ENCODE assay signal across 12 mouse cellular contexts in genomic region chr13:114885171-114885570, GRCm38 (mm10). TPM values are rescaled to one million over a fixed set of nuclear protein-coding genes. Genes with fewer than 3 reads are reported as not detected.
A peak's percentile ranks its signal among the peaks of the same experiment; 100 is the strongest.
DNase-seq lines count a peak whose midpoint lies in the region; ATAC-seq and TF ChIP-seq lines count a peak whose summit lies in the region.
"Had no signal": no experiment of that assay in that cellular context is flagged by ENCODE, and none has a peak within 500 bp of the region (broad histone marks: within the 10 kb centered on the region; RNA-seq: fewer than 3 reads in every experiment).

No protein-coding gene starts in this region.

- H3K27ac ChIP-seq in kidney, adult 2 months (ENCODE audit: insufficient read depth, low read depth, low read length), result no peak overlapping the region
- H3K27ac ChIP-seq in liver, embryonic 12.5 days, result no peak overlapping the region
- no peak overlapping the region for H3K27ac ChIP-seq in hindbrain, embryonic 16.5 days (ENCODE audit: low read depth, low read length)
- H3K27ac ChIP-seq: embryonic facial prominence, embryonic 15.5 days; macrophage; neural tube, embryonic 13.5 days had no signal

- TF ChIP-seq POLR2A in kidney, adult 2 months (IDR thresholded peaks at IDR 0.05; ENCODE audit: low read depth, low read length), result no peak

- no peaks in the 10 kb centered on the region for H3K4me1 ChIP-seq in kidney, adult 2 months (ENCODE audit: control insufficient read depth, insufficient read depth, low read length)
- H3K4me1 ChIP-seq in liver, embryonic 12.5 days, result 0 out of 2 replicates have a peak, but pooled peaks cover 2% of the 10 kb centered on the region
- no peaks in the 10 kb centered on the region for H3K4me1 ChIP-seq in hindbrain, embryonic 16.5 days (ENCODE audit: control insufficient read depth, insufficient read depth, low read depth, low read length)
- H3K4me1 ChIP-seq: embryonic facial prominence, embryonic 15.5 days; neural tube, embryonic 13.5 days had no signal

- H3K36me3 ChIP-seq in kidney, adult 2 months (ENCODE audit: control insufficient read depth, insufficient read depth, low read length), result no peaks in the 10 kb centered on the region
- H3K36me3 ChIP-seq in liver, embryonic 12.5 days, result no peaks in the 10 kb centered on the region
- H3K36me3 ChIP-seq in hindbrain, embryonic 16.5 days (ENCODE audit: control insufficient read depth, insufficient read depth, low read length), result no peaks in the 10 kb centered on the region
- H3K36me3 ChIP-seq: embryonic facial prominence, embryonic 15.5 days; neural tube, embryonic 13.5 days had no signal

- peak overlapping the region; percentile 5; the same call in 1 of the 2 replicates for H3K4me2 ChIP-seq in liver, embryonic 12.5 days
- no peak overlapping the region for H3K4me2 ChIP-seq in hindbrain, embryonic 16.5 days (ENCODE audit: low read length)
- H3K4me2 ChIP-seq: embryonic facial prominence, embryonic 15.5 days; neural tube, embryonic 13.5 days had no signal

- TF ChIP-seq CTCF in kidney, adult 2 months (conservative IDR thresholded peaks at IDR 0.05; ENCODE audit: insufficient read depth, insufficient read length, low read depth, low read length), result no peak

- no peak overlapping the region for H3K9ac ChIP-seq in liver, embryonic 12.5 days
- no peak overlapping the region for H3K9ac ChIP-seq in hindbrain, embryonic 16.5 days (ENCODE audit: low read depth, low read length)
- H3K9ac ChIP-seq: embryonic facial prominence, embryonic 15.5 days; neural tube, embryonic 13.5 days had no signal

- no peak overlapping the region for H3K4me3 ChIP-seq in kidney, adult 2 months (ENCODE audit: insufficient read depth, low read depth, low read length)
- no peak overlapping the region for H3K4me3 ChIP-seq in liver, embryonic 12.5 days
- no peak overlapping the region for H3K4me3 ChIP-seq in hindbrain, embryonic 16.5 days (ENCODE audit: low read length)
- H3K4me3 ChIP-seq: embryonic facial prominence, embryonic 15.5 days; neural tube, embryonic 13.5 days had no signal

- 58% methylated on average over 9 of the region's 9 CpGs for WGBS in kidney, adult 2 months
- 21% methylated on average over 9 of the region's 9 CpGs for WGBS in liver, embryonic 12.5 days (ENCODE audit: insufficient replicate concordance)
- 66% methylated on average over 9 of the region's 9 CpGs for WGBS in hindbrain, embryonic 16.5 days

- peak; percentile 73 for ATAC-seq in common myeloid progenitor, adult 5-6 weeks (replicated peaks; ENCODE audit: low read depth, poor library complexity, severe bottlenecking)
- ATAC-seq in liver, embryonic 12.5 days, result no peak; the same call in 1 of the 2 replicates
- peak; percentile 69 for ATAC-seq in megakaryocyte progenitor cell, adult 5-6 weeks (replicated peaks; ENCODE audit: poor library complexity)
- ATAC-seq in hindbrain, embryonic 16.5 days, result no peak

- no peaks in the 10 kb centered on the region for H3K9me3 ChIP-seq in liver, embryonic 12.5 days (replicated peaks)
- no peaks in the 10 kb centered on the region for H3K9me3 ChIP-seq in hindbrain, embryonic 16.5 days (ENCODE audit: control insufficient read depth, low read length)
- H3K9me3 ChIP-seq: embryonic facial prominence, embryonic 15.5 days; neural tube, embryonic 13.5 days had no signal

- H3K27me3 ChIP-seq in kidney, adult 2 months (replicated peaks; ENCODE audit: control insufficient read depth, insufficient read depth, low read length), result no peaks in the 10 kb centered on the region
- no peaks in the 10 kb centered on the region for H3K27me3 ChIP-seq in liver, embryonic 12.5 days (replicated peaks)
- no peaks in the 10 kb centered on the region for H3K27me3 ChIP-seq in hindbrain, embryonic 16.5 days (replicated peaks; ENCODE audit: control insufficient read depth, insufficient read depth, low read length)
- H3K27me3 ChIP-seq: embryonic facial prominence, embryonic 15.5 days; neural tube, embryonic 13.5 days had no signal

- DNase-seq in kidney, adult 2 months, result peak; percentile 1
- no peak for DNase-seq in kidney, adult 8-10 months
- DNase-seq in thymus, postnatal 10 days (ENCODE audit: low spot score in 2 of 2), result no peak
- DNase-seq: gastrocnemius, postnatal 10 days; layer of hippocampus, postnatal 36 days had no signal

RNA-seq across cellular contexts. Expression of gene Itga2, which starts 46.7 kb away (rescaled TPM):
- 0.30 and 0.58 TPM in 2 replicates for polyA plus RNA-seq in kidney, adult 2 months (2012; rRNA removed)
- total RNA-seq in common myeloid progenitor, adult 5-6 weeks (2017), result 2.2 and 2.4 TPM in 2 replicates
- 0.96 and 2.2 TPM in 2 replicates for polyA plus RNA-seq in liver, embryonic 12.5 days (2016; fragmentation: Nextera tagmentation; extraction: Ambion mirVana)
- total RNA-seq in megakaryocyte progenitor cell, adult 5-6 weeks (2015), result 0.32 and 0.37 TPM in 2 replicates
- 0.04 and 0.47 TPM in 2 replicates for total RNA-seq in megakaryocyte progenitor cell, adult 5-6 weeks (2017)
- polyA plus RNA-seq in hindbrain, embryonic 16.5 days (2015; fragmentation: Nextera tagmentation; extraction: Ambion mirVana), result 0.58 and 1.5 TPM in 2 replicates

Comparison
In these comparisons a context has a peak if more than half of its experiments do, and no peak if none do; other contexts are left out.
1. ATAC-seq: peak in common myeloid progenitor, adult 5-6 weeks (single experiment) and megakaryocyte progenitor cell, adult 5-6 weeks (single experiment); none in liver, embryonic 12.5 days (single experiment) and hindbrain, embryonic 16.5 days (single experiment).